Mouse (Mus musculus): ENCODE measurements at regions not wholly inside any gene's neighbourhood (a gene's known extent, or its start where the extent isn't known, plus 50 kb on each side); places are given as distances from the start of the nearest gene placed in this dataset.

DNA sequence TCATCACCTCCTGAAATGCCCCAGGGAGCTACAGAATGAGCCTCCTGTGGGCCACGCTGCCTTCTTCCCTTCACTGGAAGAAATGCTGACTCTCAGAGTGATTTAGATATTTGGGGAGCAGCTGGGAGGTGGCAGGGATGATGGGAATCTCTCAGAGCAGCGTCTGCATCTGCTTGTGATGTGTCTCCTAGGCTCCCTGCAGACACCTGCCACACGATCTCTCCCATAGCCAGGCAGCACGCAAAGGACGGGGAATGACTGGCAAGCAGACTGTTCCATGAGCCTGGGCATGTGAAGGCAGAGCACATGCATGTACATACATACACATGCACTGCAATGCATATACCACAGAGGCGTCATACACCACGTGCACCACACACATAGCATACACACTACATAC is 133.4 kb upstream of the Gadl1 start:
- no peak overlapping the region for H3K4me3 ChIP-seq (replicated peaks; ENCODE audit: low read length)
- no peaks in the 10 kb centered on the region for H3K36me3 ChIP-seq (ENCODE audit: insufficient read depth, low read length)
- TF ChIP-seq CTCF (conservative IDR thresholded peaks at IDR 0.05; ENCODE audit: low read length), result no peak
- no peaks in the 10 kb centered on the region; the same call in 1 of the 2 replicates for H3K4me1 ChIP-seq (replicated peaks; ENCODE audit: low read depth, low read length)
- no peaks in the 10 kb centered on the region for H3K27me3 ChIP-seq (ENCODE audit: insufficient read depth, low read length)
- H3K9me3 ChIP-seq (ENCODE audit: low read length), result no peaks in the 10 kb centered on the region; the same call in 1 of the 2 replicates

DNA sequence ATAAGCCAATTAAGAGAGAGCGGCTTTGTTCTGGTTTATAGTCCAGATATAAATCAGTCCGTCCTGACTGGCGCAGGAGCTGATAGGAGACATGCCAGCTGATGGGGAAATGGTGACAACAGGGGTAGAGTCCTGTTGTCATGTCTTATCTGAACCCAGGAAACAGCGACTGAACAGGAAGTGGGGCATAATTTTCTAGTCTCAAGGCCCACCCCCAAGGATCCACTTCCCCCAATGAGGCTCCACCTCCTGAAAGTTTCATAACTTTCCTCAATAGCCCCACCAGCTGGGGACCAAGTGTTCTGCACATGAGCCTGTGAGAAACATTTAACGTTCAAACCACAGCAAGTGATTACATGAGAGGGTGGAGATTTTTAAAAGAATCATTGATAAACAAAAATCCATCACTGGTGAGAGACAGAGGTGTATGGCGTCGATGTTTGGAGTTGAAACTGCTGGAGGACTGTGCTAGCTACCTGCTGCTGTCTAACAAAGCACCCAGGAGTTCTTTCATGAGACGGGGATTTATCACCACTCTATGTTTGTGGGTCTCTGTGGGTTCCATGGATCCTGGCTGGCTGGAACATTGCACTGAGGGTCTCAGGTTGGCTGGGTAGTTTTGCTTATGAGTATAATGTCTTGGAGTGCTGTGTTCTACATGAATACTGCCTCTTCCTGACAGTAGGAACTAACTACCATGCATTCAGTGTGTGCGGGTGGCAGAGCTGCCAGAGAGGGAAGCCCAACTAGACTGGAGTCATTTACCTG is 132.0 kb upstream of the Gadl1 start:
- Histone ChIP-seq H3K4me1 (replicated peaks; ENCODE audit: low read depth, low read length) (no peaks in the 10 kb centered on the region; the same call in 1 of the 2 replicates), H3K4me3 (replicated peaks; ENCODE audit: low read length) (no peak overlapping the region), H3K36me3 (ENCODE audit: insufficient read depth, low read length) (no peaks in the 10 kb centered on the region), H3K9me3 (ENCODE audit: low read length) (peaks cover 13% of the 10 kb centered on the region), H3K27me3 (ENCODE audit: insufficient read depth, low read length) (no peaks in the 10 kb centered on the region)
- no peak for TF ChIP-seq NANOG (IDR thresholded peaks at IDR 0.05; ENCODE audit: borderline replicate concordance, low read length)
- TF ChIP-seq CTCF (conservative IDR thresholded peaks at IDR 0.05; ENCODE audit: low read length), result no peak
- no peak for TF ChIP-seq POU5F1 (IDR thresholded peaks at IDR 0.05; ENCODE audit: borderline replicate concordance, low read length)

DNA sequence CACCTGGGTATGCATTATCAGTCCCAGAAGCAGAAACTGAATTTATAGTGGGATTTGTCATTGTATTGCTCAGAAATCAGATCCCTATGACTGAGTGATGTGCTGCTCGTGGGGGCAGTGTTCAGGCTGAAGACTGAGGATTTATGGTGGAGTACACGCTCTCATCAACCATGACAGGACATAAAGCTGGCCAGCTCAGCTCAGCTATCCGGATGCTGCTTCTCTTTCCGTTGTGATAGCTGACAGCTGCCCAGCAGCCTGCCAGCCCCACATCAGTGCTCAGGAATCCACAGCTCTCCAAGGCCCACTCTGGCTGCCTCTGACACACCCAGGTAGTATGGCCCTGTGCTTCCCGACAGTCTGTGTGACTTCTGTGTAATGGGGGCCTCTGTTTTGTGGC is 130.4 kb upstream of the Gadl1 start:
- Histone ChIP-seq H3K4me1 (replicated peaks; ENCODE audit: low read depth, low read length) (no peaks in the 10 kb centered on the region; the same call in 1 of the 2 replicates), H3K27me3 (ENCODE audit: insufficient read depth, low read length) (no peaks in the 10 kb centered on the region), H3K9me3 (ENCODE audit: low read length) (peaks cover 28% of the 10 kb centered on the region), H3K36me3 (ENCODE audit: insufficient read depth, low read length) (no peaks in the 10 kb centered on the region), H3K4me3 (replicated peaks; ENCODE audit: low read length) (no peak overlapping the region)
- TF ChIP-seq POU5F1 (IDR thresholded peaks at IDR 0.05; ENCODE audit: borderline replicate concordance, low read length) (no peak), CTCF (conservative IDR thresholded peaks at IDR 0.05; ENCODE audit: low read length) (no peak), NANOG (IDR thresholded peaks at IDR 0.05; ENCODE audit: borderline replicate concordance, low read length) (no peak)

DNA sequence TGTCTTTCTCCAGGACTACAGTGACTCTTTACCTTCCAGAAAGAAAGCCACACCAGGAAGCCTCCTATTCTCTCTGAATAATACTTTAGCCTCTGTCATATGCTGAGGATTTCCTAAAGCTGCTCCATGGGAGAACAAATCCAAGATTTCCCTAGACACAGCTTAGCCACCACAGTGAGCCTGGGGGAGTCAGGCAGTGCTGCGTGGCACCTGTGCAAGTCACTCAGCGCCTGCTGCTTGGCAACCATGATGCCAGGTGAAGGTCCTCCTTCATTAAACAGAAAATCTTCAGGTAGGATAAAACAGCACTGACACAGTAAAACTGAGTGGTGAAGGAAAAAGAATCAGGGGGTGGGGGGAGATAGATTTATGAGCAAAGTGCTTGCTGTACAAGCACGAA is 109.9 kb upstream of the Gadl1 start:
- Histone ChIP-seq H3K36me3 (ENCODE audit: insufficient read depth, low read length) (no peaks in the 10 kb centered on the region), H3K27me3 (ENCODE audit: insufficient read depth, low read length) (no peaks in the 10 kb centered on the region), H3K9me3 (ENCODE audit: low read length) (peaks cover 11% of the 10 kb centered on the region; the same call in 1 of the 2 replicates), H3K4me1 (replicated peaks; ENCODE audit: low read depth, low read length) (peaks cover 12% of the 10 kb centered on the region; the same call in 1 of the 2 replicates), H3K4me3 (replicated peaks; ENCODE audit: low read length) (no peak overlapping the region)
- no peak for TF ChIP-seq NANOG (IDR thresholded peaks at IDR 0.05; ENCODE audit: borderline replicate concordance, low read length)
- no peak for TF ChIP-seq CTCF (conservative IDR thresholded peaks at IDR 0.05; ENCODE audit: low read length)
- no peak for TF ChIP-seq POU5F1 (IDR thresholded peaks at IDR 0.05; ENCODE audit: borderline replicate concordance, low read length)

DNA sequence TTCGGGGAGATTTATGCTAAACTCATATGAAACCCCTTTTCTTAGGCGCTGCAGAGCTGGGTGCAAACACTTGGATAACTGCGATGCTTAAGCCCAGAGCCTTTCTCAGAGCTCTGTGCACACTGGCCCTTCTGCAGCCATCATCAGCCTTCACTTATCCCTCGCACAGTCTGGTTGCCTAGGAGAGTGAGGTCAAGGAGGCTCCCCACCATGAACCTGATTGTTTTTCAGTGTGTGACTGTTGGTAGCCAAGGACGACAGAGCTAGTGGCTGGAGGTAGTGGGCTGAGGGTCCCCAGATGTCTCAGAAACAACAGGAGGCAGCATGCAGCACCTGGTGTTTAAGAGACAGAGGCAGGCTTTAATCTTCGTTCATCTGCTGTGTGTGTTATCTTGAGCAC is 108.6 kb upstream of the Gadl1 start:
- Histone ChIP-seq H3K4me1 (replicated peaks; ENCODE audit: low read depth, low read length) (peaks cover 18% of the 10 kb centered on the region), H3K27me3 (ENCODE audit: insufficient read depth, low read length) (no peaks in the 10 kb centered on the region), H3K36me3 (ENCODE audit: insufficient read depth, low read length) (no peaks in the 10 kb centered on the region), H3K4me3 (replicated peaks; ENCODE audit: low read length) (no peak overlapping the region), H3K9me3 (ENCODE audit: low read length) (peaks cover 15% of the 10 kb centered on the region)
- peak; percentile 39; the same call in 1 of the 2 replicates for TF ChIP-seq NANOG (IDR thresholded peaks at IDR 0.05; ENCODE audit: borderline replicate concordance, low read length)
- TF ChIP-seq CTCF (conservative IDR thresholded peaks at IDR 0.05; ENCODE audit: low read length), result no peak
- TF ChIP-seq POU5F1 (IDR thresholded peaks at IDR 0.05; ENCODE audit: borderline replicate concordance, low read length), result no peak

DNA sequence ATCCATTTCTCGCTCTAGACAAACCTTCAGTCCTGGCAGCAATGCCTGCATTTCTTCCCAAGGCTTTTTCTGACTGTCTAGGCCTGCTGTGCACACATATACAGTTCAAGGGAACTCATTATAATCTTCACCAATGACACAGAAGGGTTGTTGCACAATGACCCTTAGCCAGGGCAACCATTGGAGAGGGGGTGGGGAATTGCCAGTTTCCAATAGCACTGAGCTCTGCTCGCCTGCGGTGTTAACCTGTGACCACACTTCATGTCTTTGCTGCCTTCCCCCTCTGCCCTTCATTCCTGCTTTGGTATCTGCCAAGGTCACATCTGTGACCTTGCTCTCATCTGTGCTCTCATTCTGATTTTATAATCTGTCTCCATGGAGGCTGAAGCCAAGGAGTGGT is 106.2 kb upstream of the Gadl1 start:
- no peak for TF ChIP-seq CTCF (conservative IDR thresholded peaks at IDR 0.05; ENCODE audit: low read length)
- TF ChIP-seq NANOG (IDR thresholded peaks at IDR 0.05; ENCODE audit: borderline replicate concordance, low read length), result no peak
- no peak for TF ChIP-seq POU5F1 (IDR thresholded peaks at IDR 0.05; ENCODE audit: borderline replicate concordance, low read length)
- Histone ChIP-seq H3K27me3 (ENCODE audit: insufficient read depth, low read length) (no peaks in the 10 kb centered on the region), H3K4me3 (replicated peaks; ENCODE audit: low read length) (no peak overlapping the region), H3K9me3 (ENCODE audit: low read length) (peaks cover 9% of the 10 kb centered on the region), H3K4me1 (replicated peaks; ENCODE audit: low read depth, low read length) (peaks cover 28% of the 10 kb centered on the region), H3K36me3 (ENCODE audit: insufficient read depth, low read length) (no peaks in the 10 kb centered on the region)

DNA sequence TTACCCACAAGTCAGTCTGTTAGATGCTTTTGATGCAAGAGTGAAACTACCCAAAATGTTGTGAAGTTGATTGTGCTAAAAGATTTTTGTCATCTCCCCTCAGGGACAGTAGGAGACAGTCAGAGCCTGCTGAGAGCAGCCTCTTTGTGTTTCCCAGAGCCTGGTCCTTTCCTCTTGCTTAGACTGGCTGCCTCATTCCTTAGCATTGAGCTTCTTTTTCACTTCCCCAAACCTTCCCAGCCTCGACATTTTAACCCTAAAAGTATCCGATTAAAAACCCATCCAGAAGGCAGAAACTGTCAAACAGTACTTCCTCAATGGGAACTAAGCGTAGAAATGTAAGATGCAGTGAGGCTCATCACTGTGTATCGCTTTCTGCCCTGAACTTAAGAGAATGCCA is 104.0 kb upstream of the Gadl1 start:
- peaks cover 28% of the 10 kb centered on the region for H3K4me1 ChIP-seq (replicated peaks; ENCODE audit: low read depth, low read length)
- peaks cover 9% of the 10 kb centered on the region for H3K9me3 ChIP-seq (ENCODE audit: low read length)
- no peaks in the 10 kb centered on the region for H3K36me3 ChIP-seq (ENCODE audit: insufficient read depth, low read length)
- H3K4me3 ChIP-seq (replicated peaks; ENCODE audit: low read length), result no peak overlapping the region
- no peaks in the 10 kb centered on the region for H3K27me3 ChIP-seq (ENCODE audit: insufficient read depth, low read length)
- no peak for TF ChIP-seq CTCF (conservative IDR thresholded peaks at IDR 0.05; ENCODE audit: low read length)
- TF ChIP-seq POU5F1 (IDR thresholded peaks at IDR 0.05; ENCODE audit: borderline replicate concordance, low read length), result no peak
- TF ChIP-seq NANOG (IDR thresholded peaks at IDR 0.05; ENCODE audit: borderline replicate concordance, low read length), result no peak

DNA sequence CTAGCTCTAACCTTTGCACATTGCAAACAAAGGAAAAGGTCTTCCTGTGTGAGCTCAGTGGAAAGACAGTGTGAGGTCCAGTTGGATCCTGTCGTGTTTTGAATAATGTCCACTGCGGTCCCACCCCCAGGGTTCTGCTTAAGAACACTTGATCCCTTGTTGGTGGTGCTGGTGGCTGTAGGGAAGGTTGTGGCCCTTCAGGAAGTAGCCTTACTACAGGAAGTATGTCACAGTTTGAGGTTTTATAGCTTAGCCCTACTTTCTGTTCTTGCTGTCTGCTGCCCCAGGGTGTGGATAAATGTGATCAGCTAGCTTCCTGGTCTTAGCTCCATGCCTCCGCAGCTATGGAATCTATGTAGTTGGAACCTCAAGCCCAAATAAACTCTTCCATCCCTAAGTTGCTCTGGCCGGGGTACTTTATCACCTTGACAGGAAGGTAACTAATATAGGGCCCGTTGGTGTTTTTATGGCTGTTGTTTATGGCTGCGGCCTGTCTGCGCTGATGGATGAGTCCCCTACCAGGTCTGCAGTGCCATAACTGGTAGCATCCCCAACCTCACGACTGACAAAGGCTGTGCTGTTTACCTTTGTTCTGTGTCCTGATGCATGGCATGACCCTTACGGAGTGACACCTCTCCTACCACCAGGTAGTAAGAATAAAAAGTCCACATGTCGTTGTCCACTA is 103.1 kb upstream of the Gadl1 start:
- H3K9me3 ChIP-seq (ENCODE audit: low read length), result peaks cover 9% of the 10 kb centered on the region
- H3K4me3 ChIP-seq (replicated peaks; ENCODE audit: low read length), result no peak overlapping the region
- H3K36me3 ChIP-seq (ENCODE audit: insufficient read depth, low read length), result no peaks in the 10 kb centered on the region
- H3K4me1 ChIP-seq (replicated peaks; ENCODE audit: low read depth, low read length), result peaks cover 28% of the 10 kb centered on the region
- TF ChIP-seq POU5F1 (IDR thresholded peaks at IDR 0.05; ENCODE audit: borderline replicate concordance, low read length) (no peak), CTCF (conservative IDR thresholded peaks at IDR 0.05; ENCODE audit: low read length) (no peak), NANOG (IDR thresholded peaks at IDR 0.05; ENCODE audit: borderline replicate concordance, low read length) (no peak)
- no peaks in the 10 kb centered on the region for H3K27me3 ChIP-seq (ENCODE audit: insufficient read depth, low read length)
